Mouse (Mus musculus): ENCODE measurements at regions not wholly inside any gene's neighbourhood (a gene's known extent, or its start where the extent isn't known, plus 50 kb on each side); places are given as distances from the start of the nearest gene placed in this dataset.

DNA sequence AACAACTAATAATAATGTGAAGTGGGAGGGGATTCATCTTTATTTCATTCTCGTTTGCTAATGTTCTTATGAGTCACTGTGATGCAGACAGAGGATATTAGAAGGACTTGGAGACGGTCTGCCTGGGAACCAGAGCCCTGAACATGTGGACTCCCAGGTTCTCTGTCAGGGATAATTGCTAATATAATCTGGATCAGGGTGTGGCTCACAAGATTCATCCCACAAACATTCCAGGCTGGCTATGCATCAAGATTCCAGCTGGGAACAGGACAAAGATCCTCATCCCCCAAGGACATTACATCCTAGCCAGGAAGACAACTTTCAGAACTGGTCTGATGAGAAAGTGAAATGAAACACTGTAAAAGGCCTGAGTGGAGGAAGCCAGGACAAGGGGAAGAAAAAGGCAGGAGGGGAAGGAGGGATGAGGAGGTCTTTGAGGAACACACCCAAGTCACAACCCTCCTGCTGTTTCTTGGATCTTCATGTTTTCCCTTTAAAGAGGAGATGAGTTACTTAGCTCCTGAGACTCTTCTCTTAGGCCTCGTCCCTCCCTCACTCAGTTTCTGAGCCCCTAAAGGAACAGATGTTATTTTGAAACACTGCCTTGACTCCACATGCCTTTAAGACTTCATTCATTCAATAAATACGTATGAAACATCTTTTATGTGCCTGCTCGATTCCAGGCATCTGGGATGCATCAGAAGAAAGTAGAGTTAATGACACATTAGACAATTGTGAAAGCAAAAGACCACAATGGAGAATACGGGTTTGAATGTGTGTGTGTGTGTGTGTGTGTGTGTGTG, 360.9 kb downstream of the Efnb2 start:
- DNase-seq (ENCODE audit: low spot score in 2 of 2), result peak in 1 of 2 experiments; percentile 23

DNA sequence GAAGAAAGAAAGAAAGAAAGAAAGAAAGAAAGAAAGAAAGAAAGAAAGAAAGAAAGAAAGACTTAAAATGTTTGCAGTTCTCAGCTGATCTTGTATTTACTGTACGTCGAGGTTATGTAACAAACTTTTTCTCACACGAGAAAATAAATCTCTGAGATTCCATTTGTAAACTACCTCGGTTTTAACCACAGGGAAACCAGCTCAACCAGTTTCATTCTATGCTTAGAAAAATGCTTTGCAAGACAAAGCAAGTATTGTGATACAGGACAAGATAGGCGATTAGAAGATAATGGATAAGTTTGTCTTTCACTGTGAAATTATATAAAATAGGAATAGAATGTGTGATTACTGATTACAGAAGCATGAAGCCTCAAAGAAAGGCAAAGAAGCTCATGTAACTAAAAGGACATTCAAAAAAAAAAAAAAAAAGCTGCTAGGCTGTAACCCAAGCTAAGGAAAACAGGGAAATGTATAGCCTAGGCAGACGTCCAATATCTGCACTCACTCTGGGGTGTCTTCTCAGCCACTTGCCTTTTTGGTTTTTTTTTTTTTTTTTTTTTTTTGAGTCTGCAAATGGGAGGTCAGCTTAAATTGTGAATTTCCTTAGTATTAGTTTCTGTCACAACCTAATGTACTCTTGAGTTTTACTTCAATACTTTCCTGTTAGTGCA, 368.3 kb downstream of the Efnb2 start:
- DNase-seq (ENCODE audit: low spot score in 2 of 2), result no peak

DNA sequence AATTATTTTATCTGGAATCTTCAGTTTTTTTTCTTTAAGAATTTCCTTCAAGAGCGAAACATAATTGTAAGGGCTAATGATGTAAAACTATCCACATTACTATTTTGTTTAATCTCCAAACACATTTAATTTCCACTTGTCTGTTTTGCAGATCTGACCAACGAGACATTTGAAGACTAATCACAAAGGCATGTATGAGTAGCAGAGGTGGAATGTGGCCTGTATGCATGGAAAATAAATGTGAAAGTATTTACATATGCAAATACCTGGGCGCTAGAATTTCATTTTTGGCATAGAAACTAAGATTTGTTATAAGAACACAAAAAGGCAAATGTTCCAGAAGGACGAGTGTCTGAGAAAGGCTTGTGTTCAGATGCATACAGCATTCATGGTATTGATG, 375.2 kb downstream of the Efnb2 start:
- DNase-seq (ENCODE audit: low spot score in 2 of 2), result no peak

DNA sequence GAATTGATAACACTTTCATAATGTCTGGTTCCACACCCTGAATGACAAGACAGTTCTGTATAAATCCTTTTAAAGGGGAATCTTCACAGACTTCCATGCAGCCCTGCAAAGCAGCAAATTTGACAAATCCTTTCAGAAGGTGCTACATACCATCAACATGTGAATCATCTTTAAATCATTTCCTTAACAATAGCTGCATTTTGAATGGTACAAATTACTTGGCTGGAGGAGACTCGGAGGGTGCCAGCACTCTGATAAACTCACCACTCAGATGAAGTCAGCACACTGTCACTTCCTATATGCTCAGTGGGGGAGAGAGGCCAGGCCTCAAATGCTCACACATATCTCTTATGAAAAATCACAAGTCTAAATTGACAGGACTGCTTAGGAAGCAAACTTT, 386.1 kb downstream of the Efnb2 start:
- DNase-seq (ENCODE audit: low spot score in 2 of 2), result no peak

DNA sequence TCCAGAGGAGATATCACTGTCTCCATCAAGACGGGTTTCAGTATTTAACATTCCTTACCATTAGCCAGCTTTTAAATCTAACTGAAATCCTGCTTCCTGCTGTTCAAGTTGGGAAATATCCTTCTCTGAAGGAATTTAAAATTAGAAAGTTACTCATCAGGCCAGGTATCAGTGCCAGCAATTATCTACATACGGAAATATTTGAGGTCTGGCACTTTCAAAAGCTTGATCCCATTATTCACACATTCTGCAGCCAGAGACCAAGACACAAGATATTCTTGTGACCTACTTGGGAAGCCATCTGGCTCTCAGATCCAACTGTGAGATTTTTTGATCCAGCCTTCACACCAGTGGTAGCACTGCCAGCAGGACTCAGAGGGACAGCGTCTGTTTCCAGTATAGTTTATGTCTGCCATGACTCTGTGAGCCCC, 386.8 kb downstream of the Efnb2 start:
- no peak for DNase-seq (ENCODE audit: low spot score in 2 of 2)

DNA sequence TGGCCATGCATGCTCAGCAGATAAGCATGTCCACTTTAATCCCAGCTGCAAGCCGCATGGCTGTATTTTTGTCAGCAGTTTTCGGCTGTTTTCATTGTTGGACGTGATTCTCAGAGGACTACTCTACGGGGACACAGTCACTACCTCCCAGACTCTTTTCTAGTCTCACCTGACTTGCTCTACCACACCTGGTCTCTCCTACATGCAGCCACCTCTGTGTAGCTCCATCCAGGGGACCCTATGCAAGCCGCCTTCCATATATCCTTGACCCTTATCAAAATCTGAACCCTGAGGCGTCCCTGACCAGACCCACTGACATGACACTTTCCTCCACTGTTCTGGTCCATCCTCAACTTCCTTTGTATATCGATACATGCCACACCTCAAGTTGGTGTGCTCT, 402.2 kb downstream of the Efnb2 start:
- no peak for DNase-seq (ENCODE audit: low spot score in 2 of 2)

DNA sequence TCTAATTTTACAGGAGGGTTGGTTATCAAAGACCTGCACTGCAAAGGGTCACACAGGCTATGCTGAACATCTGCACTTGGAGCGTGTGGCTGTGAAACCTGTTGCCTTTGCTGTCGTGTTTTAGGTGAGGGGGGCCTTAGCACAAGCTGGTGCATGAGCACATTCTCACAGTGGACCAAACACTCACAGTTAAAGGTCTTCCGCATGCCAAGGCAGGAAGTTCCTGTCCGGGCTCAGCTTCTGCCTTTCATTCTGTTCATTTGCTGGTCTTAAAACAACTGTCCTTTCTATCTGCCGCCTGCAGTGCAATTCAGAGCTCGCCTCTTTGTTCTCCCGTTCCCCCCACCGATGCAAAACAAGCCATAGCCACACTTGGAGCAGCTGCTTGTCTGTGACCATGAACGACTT, 402.8 kb downstream of the Efnb2 start:
- peak in 1 of 2 experiments; percentile 14 for DNase-seq (ENCODE audit: low spot score in 2 of 2)

DNA sequence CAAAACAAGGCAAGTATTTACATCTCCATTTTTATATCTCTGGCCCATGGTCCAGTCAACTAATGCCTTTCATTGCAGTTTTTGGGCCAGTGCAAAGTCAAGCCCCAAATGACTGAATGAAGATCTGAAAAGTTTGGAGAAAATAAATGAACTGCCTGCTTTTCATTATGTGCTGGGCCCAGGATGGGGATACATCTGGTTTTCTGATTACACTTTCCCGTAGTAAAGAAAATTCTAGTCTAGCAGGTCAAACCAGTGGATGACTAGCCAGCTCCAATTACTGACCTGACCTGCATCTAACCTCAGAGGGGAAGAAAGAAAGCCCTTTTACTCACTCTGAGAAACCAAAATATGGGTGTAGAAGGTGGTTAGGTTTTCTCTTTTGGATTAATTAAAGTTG, 404.7 kb downstream of the Efnb2 start:
- DNase-seq (ENCODE audit: low spot score in 2 of 2), result no peak

DNA sequence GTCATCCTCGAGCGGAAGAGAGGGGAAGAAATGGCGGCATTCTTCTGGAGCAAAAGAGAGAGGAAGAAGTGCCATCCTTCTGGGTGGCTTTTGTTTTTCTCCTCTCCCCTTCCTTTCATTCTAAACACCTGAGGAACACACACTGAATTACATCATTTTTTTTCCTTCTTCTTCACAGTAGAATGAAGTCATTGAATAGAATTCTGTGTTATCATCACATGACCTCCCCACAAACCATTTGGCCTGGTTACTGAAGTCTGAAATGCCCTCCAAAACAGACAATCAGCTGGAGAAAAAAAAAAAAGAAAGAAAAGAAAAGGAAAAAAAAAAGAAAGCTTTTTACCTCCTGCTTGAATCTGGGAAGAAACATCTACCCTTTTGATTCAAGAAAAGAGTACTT, 406.6 kb downstream of the Efnb2 start:
- no peak for DNase-seq (ENCODE audit: low spot score in 2 of 2)

DNA sequence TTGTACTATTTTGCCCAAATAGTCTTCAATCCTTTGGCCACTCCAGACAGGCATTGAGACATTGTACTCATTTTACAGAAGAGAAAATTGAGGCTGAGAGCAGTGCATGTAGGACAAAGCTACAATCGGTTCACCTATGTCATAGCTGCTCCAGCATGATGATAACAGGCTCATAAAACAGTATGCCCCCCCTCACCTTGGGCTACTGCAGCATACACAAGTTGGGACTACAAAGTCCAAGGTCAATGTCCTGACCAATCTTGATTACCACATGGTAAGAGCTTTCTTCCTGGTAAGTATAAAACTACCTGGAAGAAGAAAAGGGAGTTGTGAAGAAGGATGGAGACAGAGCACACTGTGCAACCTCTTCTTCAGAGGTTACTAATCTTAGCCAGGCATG, 416.4 kb downstream of the Efnb2 start:
- no peak for DNase-seq (ENCODE audit: low spot score in 2 of 2)

DNA sequence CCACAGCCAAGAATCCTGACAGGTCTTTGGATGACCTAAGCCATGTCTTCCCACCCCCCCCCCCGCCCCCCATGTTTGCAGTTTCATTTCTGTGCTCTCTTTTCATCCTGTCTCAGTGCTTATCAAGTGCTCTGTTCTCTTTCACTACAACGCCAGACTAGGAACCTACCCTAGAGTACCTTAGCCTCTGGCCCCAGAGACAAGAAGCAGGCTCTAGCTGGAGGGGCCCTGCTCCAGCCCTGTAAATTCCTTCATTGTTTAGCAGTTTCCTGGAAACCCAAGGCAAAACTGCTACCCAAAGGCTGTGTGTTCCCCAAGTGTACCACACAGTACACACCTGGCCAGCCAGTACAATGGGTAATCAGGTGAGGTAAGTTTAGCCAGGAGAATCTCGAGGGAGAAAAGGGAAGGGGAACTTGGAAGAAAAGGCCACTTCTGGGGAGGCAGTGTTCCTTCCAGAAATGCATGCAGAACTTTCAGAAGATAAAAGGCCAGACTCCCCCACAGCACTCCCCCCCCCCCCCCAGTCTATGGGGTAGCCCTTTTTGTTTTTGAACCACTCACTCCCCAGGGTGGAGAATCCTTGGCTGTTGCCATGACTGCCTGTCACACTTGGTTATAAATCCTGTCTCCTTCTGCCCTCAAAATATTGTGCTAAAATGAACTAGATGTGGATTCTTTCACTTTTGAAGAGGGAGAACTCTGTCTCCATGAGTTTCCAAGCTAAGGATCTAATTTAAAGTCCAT, 419.1 kb downstream of the Efnb2 start:
- no peak for DNase-seq (ENCODE audit: low spot score in 2 of 2)

DNA sequence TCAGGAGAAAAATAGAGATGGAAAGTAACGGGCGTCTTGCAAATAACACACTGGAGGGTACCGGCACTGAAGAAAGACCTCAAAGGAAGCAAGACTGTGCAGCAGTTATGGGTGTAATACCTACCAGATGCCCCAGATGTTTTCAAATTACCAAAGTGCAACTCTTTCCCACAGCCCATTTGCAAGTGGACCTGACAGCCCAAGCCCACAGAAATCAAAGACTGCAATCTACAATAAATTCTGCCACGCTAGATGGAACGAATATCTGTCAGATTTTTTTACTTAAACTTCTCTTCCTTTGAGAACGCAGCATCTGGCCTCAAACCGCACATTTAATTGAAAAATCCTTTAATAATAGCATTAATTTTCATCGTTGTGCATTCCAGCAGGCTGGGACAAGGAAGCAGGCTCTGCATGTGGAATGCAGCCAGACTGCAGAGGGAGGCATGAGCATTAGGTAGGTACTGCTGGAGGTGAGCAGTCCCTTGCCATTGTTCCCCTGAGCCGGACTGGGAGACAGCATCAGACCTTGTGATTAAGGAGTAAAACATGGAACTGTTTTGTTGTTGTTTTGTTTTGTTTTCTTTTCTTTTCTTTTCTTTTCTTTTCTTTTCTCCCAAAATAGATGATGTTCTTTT, 419.9 kb downstream of the Efnb2 start:
- DNase-seq (ENCODE audit: low spot score in 2 of 2), result no peak

DNA sequence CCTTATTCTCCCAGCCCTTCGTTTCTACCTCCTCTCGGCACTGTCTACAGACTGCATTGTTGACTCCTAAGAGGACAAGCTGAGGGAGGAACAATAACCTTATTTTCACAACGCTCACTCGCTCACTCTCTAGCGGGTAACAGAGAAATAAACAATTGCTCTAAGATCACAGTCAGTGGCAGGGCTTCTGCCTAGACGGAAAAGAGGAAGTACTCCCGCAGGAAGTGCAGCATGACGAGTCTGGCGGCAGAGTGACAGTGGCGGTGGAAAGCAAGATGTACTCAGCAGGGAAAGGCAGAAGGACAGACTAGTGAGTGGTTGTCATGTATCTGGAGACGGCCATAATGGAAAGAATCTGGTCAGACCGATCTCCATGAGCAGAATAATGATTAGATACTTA, 421.6 kb downstream of the Efnb2 start:
- DNase-seq (ENCODE audit: low spot score in 2 of 2), result no peak

DNA sequence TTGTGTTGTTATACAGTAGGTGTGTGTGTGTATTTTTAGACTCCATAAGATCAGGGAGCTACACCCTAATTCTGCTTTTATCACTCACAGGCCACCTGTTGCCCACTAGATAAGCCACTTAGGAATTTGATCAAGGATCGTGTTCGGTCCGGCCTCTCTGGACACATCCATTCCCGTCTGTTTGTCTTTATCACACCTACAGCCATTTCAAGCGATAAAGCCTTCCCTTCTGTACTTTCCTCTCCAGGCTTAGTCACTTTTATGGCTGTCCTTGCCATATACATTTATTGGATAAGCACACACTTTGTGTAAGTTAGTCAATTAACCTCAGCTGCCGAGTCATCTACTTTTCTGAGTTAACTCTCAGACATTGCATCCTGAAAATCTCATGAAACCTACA, 423.0 kb downstream of the Efnb2 start:
- no peak for DNase-seq (ENCODE audit: low spot score in 2 of 2)

DNA sequence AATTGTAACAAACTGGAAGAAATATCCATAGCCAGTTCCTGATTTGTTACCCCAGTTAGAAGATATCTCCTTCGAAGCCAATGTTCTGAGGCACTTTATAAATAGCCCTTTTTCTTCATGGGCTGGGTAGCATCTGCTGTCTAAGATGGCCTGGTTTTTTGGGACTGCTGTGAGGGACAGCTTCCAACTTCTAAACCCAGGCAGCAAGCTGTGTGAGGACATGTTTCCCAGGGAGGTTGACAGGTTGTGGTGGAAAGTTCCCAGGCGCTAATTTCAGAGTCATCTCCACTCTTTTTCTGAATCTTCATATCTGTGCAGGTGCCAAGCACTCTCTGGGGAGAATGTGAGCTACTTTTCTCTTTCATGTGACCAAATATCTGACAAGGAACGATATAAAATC, 427.4 kb downstream of the Efnb2 start:
- no peak for DNase-seq (ENCODE audit: low spot score in 2 of 2)

DNA sequence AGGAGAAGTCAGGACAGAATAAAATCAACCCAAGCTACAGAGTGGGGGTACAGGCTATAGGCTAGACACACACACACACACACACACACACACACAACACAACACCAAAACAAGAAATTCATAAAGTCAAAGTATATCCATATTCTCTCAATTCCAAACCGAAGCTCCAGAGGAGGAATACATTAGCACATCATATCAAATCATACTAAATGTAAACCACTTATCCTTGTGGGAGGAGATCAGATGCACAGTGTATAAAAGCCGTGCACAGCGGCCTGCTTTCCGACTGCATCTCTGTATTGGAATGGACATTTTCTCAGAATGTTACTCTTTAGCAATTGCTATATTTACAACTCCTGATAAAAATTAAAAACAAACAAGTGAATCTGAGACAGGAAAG, 427.9 kb downstream of the Efnb2 start:
- DNase-seq (ENCODE audit: low spot score in 2 of 2), result no peak

DNA sequence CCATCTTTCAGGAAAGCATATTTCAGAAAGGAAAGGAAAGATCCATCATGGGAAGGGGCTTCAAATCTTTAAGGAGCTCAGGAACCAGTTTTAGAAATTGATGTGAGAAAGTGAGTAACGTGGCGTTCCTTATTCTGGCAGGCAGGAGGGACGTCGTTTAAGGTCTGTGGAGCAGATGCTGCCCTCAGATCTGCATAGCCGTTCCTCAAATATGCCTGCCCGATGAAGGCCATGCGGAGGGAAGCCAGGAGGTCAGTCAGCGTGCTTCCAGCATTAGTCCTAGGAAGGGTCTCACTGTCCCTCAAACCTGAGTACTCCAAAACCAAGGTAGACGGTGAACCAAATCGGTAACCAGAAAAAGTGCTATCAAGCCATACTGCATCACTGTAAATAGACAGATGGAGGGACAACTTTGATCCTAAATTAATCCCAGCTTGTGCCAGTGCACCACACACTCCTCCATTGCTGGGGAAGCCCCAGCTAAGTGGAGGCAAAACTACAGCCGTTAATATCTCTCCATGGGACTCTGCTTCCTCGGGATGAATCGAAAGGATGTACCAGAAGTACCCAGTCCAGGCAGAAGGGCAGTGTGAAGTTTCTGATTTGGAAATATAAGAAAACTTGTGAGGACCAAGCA, 428.9 kb downstream of the Efnb2 start:
- no peak for DNase-seq (ENCODE audit: low spot score in 2 of 2)

DNA sequence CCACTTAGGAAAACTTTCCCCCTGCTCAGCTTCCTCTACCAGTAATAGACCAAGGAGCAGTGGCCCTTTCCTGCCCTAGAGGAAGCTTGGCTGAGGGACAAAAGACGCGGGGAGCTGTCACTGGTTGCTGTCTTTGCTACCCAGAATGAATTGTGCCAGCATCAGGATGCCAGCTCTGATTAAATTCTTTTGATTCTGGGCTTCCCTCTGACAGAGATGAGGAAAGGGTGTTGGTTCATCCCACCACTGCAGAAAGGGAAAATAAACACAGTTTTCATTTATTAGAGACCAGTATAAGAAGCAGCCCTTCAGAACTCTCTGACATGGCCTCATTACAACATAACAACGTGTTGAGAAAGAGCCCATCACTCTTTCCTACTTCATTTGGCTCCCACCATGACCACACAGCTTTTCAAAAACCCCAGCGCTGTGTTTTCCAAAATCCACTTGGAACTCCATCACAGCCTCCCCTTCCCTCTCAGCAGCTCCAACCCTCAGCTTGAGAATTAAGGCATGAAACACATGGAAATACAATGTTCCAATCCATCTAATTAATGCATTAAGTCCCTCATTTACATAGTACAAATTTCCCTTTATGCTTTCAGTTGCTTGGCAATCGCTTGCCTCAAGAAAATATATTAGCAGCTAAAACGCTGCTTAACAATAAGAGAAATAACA, 429.6 kb downstream of the Efnb2 start:
- DNase-seq (ENCODE audit: low spot score in 2 of 2), result no peak

DNA sequence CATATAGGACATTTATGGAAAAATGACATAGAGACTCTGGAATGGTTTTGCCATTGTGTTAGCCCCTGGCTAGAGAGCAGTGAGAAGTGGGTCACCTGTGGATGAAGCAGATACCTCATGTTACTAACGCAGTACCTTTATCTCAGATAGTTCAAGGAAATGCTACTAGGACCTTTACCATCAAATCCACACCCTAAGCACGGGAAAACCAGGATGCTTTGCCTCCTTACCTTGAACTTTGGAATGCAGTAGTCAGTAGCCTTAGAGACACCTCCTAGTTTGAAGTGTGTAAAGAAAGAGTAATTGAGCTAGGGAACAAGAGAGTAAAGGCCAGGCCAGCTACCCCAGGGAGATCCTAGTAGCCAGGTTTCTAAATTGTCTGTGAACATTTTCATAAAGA, 435.0 kb downstream of the Efnb2 start:
- no peak for DNase-seq (ENCODE audit: low spot score in 2 of 2)

DNA sequence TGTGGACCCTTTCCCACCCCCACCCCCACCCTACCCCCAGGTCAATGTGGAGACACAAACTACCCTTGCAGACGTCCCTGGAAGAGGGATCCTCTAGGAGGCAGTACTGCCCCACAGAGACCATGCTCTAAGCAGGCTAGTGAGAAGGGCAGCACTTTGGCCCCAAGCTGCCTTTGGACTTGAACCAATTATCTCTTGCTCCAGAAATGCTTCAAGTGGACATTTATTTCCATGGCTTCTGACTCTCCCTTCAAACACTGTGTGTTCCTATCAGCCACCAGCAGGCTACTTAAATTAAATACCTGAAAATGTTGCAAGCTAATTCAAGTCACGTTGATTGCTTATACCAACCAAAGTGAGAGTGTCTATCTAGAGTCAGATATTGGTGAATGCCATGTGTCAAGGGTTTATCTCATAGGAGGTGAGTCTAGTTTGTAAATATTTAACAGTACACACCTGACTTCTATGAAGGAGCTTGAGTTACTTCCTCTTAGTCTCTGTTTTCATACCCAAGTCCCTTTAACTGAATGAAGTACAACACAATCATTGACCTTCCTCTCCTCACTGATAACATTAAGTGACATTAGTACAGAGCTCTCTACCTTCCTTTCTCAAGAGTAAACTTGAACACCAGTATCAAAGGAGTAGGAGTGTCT, 435.7 kb downstream of the Efnb2 start:
- DNase-seq (ENCODE audit: low spot score in 2 of 2), result no peak

Measured in gastrocnemius, postnatal 4 days (tissue).